Mouse (Mus musculus): Measurements from ENCODE around the gene Aasdhppt.

Gene Aasdhppt

DNA sequence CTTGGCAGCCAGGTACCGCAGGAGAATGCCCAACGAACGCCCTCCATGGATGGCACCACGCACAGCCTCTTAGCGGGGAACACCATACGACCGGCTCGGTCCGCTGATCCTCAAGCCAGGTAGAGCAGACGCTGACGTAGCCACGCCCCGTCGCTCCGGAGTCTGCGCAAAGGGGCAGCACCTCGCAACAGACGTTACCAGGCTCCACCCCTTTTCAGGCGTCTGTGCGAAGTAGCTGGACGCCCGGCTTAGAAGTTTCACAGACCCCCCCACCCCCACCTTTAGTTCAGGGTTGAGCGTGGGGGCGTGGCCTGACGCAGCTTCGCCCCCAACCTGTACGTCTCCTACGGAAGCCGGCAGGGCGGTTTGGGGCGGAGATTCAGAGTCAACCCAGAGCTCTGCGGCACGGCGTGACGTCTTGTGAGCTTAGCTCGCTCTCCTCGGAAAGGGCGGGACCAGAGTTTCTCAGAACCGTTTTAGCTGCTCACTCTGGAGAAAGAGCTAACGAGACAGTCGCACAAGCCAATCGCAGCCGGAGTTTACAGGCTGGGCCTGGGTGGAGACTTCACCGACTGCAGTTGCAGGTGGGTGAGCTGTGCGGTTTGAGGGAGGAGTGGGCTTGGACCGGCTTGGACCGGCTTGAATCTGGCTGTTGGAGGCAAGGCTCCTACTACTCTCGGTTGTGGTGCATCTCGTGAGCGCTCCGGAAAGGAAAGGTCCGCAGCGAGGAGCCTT, at the start of gene Aasdhppt, which contains the start of gene Kbtbd3:
TSS of gene Aasdhppt (minus strand) at position 121 of the 735 bp plus-strand sequence.
TSS of gene Kbtbd3 (plus strand) at position 483 of the 735 bp plus-strand sequence.
- DNase-seq = peak; percentile 100

DNA sequence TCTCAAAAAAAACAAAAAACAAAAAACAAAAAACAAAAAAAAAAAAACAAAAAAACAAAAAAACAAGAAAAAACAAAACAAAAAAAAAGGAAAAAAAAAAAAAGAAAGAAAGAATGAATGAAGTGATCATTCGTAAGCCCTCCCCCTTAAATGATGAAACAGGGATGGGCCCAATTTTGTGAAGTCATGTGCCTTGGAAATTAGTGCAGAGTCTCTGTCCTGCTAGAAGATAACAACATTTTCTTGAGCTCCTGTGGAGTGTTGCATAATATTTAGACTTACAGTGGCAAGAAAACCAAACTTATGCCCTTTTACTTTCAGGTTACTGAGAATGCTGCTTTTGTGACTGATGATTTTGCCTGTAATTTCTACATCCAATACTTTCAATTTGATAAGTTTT, 43.9 kb upstream of the Aasdhppt start:
- no peak for DNase-seq

DNA sequence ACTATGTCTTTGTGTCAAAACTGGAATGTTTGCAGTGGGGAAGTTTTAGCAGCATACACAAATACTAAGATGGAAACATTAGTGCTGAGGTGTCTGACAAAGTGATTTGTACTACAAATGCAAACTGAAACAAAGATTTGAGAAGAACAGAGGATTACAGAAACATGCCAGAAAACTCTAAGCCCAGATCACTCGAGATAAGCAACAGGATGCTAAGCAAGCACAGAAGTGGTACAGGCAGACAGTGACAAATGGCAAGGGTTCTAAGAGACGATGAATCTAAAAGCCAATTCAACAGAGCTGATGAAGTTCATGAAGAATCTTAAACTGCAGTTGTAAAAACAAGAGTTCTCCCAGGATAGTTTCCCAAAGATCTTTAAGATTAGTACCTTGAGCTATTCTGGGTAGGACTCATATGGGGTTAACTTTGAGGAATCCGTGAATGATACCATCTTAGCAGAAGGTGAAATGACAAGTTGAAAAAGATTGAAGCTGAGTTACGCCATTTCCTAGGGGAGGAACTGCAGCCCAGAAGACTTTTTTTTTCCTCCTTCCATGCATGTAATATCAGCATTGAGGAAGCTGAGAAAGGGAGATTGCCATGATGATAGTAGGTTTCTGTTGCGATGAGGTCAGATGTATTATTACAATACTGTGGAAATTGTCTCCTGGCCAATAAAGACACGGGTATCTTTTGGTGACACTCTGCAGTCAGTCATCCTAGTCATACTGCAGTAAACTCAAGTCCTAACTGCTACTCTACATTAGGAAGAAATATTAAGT, 9.9 kb upstream of the Aasdhppt start:
- no peak for DNase-seq

DNA sequence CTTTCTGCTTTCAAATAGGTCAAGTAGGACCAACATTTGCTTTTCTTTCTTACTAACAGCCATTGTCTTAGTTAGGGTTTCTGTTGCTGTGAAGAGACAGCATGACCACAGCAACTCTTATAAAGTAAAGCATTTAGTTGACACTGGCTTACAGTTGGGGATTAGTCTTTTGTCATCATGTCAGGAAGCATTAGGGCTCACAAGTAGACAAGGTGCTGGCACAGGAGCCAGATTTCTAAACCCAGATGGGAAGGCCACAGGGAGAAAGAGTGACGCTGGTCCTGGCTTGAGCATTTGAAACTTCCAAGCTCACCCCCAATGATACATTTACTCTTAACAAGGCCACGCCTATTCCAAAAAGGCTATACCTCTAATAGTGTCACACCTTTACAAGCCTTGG, 6.5 kb upstream of the Aasdhppt start:
- no peak for DNase-seq

DNA sequence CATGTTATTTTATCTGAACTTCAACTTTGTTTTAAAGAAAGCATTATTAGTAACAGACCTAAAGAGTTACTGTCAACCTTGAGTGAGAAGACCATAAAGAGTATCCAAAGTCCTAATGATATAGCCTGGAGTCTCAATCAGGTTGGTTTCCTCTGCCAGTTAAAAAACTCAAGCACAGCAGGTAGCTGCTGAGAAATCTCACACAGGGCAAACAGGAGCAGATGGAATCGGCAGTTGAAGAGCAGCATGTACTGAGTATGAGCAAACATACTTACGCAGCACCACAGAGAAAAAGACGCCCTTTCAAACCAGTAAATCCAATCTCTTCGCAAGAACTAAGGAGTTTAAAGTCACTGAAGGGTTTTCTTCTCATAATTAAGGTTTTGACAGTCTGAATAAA, 4.7 kb upstream of the Aasdhppt start:
- DNase-seq = no peak

DNA sequence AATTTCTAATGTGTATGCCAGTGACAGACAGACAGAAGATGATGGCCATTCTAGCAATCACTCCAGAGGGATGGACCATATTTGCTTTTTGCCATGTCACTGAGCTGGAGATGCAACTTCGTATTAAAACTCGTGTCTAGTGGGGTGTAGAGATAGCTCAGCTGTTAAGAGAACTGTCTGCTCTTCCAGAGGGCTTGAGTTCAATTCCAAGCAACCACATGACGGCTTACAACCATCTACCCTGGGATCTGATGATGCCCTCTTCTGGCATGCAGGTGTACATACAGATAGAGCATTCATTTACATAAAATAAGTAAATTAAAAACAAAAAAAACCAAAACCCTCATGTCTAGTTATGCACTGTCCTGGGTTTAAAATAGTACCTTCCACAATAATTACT, 1.9 kb upstream of the Aasdhppt start:
- no peak for DNase-seq

DNA sequence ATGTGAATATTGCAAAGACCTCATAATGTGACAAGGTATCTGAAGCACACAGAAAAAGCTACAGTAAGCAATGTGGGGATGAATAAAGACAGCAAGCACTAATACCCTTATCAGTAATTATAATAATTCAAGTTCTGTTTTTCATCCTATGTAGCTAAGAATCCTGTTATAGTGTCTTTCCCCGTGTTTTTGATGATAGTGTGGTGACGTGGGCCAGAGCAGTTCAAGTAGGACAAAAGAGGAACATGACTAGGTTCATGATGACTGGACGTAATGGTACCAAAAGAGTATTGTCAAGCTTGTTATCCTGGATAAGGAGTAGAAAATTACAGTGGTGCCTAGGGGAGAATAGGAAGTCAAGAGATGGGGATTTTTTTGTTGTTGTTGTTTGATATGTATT, 1.4 kb upstream of the Aasdhppt start:
- DNase-seq = no peak

DNA sequence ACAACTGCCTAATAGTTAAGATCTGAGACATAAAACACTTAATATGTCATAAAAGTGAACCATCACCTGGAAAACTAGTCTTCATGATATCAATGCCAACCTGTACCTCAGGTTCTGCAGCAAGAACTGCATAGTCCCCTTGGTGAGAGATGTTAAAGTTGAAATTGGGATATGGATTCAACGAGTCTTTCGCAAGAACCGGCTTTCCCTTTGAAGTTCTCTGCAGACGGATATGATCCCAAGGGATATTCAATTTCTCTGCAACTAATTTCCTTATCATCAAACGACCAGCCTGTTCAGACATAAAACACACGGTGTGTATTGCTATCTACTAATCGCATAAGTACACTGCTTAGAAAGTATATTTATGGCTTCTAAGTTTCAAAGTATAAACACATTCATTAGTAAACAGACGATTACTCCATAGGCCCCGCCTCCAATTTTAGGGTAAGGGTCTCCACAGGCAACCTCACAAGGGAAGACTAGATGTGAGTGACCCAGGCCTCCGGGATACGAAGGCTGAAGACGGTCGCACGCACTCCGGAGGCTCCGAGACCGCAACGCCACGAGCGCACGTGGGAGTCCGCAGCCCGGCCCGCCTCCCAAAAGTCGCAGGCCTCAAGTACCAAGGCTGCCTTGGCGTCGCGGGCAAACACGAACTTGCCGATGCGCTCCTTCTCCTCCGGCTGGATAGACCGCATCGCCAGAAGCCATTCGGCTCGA, 482 bp downstream of the Aasdhppt start:
- no peak for DNase-seq

DNA sequence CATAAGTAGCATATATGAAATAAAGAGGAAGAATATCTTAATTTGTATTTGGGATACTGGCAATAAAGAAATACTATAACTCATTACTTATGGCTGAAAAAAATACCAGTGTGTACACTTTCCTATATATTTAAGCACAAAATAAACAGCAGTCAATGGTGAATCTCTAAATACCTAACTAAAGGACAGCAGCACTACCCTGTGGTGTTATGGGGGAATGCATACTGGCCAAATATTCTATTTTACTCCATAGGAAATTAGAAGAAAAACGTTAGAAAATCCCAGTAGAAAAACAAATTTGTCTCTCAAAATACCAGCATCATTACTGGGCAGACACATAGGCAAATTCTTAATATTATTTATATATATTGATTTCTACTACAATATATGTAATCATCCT, 4.4 kb downstream of the Aasdhppt start:
- no peak for DNase-seq

DNA sequence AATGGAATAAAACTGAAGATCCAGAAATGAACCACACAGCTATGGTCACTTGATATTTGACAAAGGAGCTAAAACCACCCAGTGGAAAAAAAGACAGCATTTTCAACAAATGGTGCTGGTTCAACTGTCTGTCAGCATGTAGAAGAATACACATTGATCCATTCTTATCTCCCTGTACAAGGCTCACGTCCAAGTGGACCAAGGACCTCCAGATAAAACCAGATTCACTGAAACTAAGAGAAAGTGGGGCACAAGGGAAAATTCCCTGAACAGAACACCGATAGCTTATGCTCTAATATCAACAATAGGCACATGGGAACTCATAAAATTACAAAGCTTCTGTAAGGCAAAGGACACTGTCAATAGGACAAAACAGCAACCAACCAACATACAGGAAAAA, 8.8 kb downstream of the Aasdhppt start:
- no peak for DNase-seq

DNA sequence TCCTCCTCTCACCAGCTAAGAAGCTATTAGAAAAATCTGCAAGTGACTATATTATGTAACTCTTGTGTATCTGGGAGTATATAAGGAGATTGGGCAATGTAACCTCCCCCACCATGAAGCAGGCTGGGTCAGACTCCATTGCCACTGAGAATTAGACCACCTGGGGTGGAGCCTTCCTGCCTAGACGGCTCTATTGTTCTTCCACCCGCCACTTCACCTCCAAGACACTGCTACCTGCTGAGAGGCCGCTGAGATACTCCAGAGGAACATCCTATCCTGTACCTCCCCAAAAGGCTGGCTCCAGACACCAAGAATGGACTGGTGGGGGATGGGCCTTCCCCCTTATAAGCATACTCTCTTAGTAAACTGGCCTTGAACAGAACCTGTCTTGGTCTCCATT, 25.4 kb downstream of the Aasdhppt start:
- no peak for DNase-seq

DNA sequence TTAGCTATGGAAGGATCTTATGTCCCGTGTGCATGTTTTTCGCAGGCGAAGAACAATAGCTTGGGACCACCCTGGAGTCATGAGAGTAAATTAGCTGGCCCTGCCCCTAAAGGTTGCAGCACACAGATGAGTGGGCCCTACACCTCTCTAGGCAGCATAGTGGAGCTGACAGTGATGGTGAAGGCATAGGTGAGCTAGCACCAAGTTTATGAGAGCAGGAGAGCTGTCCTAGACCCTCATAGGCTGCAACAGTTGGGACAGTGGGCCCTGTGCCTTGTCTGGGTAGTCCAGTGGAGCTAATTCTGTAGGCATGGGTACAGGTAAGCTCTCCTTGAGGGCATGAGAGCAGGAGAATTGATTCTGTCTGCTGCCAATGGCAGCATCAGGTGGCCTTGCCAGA, 42.4 kb downstream of the Aasdhppt start:
- DNase-seq = no peak

DNA sequence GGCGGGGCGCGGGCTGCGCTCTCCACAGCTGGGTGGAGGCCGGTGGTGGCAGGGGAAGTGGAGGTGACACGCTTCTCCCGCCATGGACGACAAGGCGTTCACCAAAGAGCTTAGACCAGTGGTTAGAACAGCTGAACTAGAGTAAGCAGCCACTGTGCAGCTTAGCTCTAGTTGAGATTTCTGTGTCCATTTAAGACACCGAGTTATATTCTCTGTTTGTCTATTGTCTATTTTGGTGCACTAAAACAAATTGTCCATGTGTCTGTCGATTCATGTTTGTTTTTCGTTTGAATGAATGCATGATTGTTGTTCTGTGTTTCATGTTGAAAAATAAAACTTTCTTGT, 48.6 kb downstream of the Aasdhppt start:
- DNase-seq = no peak

DNA sequence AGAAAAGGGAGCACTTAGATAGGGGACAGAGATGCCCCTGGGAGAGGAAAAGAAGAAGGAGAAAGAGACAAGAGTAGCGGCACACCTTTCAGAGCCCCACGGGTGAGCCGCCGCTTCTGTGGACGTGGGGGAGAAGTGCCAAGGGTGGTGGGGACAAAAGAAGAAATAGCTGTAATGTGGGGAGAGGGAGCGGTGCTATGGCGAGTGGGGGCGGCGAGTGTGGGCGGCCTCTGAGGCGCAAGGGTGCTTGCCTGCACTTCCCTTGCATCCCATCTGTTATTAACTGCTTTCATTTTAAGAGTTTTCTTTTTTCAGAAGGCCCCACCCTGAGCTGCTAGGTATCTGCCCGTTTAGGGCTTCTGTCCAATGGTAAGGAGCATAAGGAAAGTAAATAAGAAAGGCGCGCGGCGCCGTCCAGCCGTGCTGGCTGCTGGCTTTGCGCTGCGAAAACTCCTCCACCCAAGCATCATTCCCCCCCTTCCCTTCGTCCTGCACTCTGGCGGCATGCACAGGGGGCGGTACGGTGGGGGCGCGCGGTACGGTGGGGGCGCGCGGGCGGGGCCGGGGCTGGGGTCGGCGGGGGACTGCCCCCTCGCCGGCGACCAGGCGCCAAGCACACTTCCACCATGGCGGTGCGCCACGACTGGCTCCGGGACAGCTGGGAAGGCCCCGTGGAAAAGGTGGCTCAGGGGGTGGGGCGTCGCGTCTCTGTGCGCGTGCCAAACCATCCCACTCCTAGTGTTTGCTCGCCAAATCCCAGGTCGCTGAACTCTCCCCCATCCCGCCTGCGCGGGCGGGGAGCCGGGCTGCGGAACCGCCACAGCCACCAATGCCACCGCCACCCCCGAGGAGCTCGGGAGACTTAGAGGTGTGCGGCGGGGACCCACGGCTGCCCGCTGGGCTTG, 49.2 kb downstream of the Aasdhppt start:
- DNase-seq = peak; percentile 32

DNA sequence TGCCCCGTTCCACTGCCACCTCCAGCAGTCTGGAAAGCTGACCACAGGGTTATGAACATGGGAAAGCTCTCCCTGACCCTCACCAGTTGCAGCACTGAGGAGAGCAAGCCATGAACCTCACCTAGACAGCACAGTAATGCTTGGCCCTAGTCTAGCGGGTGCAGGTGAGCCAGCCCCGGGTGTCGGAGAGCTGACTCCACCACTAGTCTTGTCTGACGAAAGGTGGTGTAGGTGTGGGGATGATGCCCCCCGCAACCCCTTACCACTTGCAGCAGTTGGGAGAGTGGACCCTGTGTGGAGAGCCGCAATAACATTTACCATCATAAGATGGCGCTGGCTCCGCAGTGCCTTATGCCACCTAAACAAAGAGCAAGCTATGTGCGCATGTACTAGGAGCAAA, 50.2 kb downstream of the Aasdhppt start:
- DNase-seq = no peak
